Mouse (Mus musculus) CH12.LX (cell line): ENCODE data around the gene Hectd1. TPM values are rescaled to one million over a fixed set of nuclear protein-coding genes. Genes with fewer than 3 reads are reported as not detected.

Experiments
- DNase-seq: peaks from one replicate; pipeline ENCODE4 v3.0.0-alpha.2; 2013; ENCODE audit errors: extremely low read depth
- H3K27ac ChIP-seq: 2 replicates; pipeline ENCODE4 v1.5.1; 2012; ENCODE audit warnings: low read depth, mild to moderate bottlenecking, control low read depth, moderate library complexity; ENCODE audit not compliant: insufficient read depth
- H3K27me3 ChIP-seq: replicated peaks from 2 replicates; pipeline ENCODE3; 2012; ENCODE audit warnings: inconsistent platforms
- H3K36me3 ChIP-seq, 2 experiments: replicated peaks in 1 of 2; 2 replicates each; pipeline versions ENCODE3 to v1.6.1; 2012; ENCODE audit warnings: inconsistent platforms in 1 of 2, low read length in 1 of 2, mild to moderate bottlenecking in 1 of 2, mixed read lengths in 1 of 2, moderate library complexity in 1 of 2; ENCODE audit not compliant: control insufficient read depth in 1 of 2, insufficient read depth in 1 of 2
- H3K4me1 ChIP-seq, 2 experiments: 2 replicates each; pipeline ENCODE4 v1.6.1; 2012; ENCODE audit warnings: inconsistent platforms in 1 of 2, moderate library complexity in 1 of 2; ENCODE audit not compliant: insufficient read depth in 2 of 2, control insufficient read depth in 1 of 2
- H3K4me2 ChIP-seq: 2 replicates; pipeline ENCODE4 v1.6.1; 2012; ENCODE audit warnings: low read depth, mild to moderate bottlenecking, control low read depth; ENCODE audit not compliant: poor library complexity, insufficient read depth, severe bottlenecking
- H3K4me3 ChIP-seq, 3 experiments: fragments of 150-350 bp in 1 of 3; sonication (generic) in 1 of 3; replicated peaks in 1 of 3; 2 replicates each; pipeline versions ENCODE3 to v1.5.1; 2011 to 2012; ENCODE audit warnings: low read depth in 2 of 3, low read length in 2 of 3, mild to moderate bottlenecking in 2 of 3, moderate library complexity in 2 of 3, control low read depth in 1 of 3, improper control_type of control experiment in 1 of 3, inconsistent platforms in 1 of 3, mixed read lengths in 1 of 3; ENCODE audit not compliant: poor library complexity in 1 of 3
- H3K79me2 ChIP-seq: replicated peaks from 2 replicates; pipeline ENCODE4 v1.6.1; 2012; ENCODE audit warnings: mild to moderate bottlenecking, moderate library complexity; ENCODE audit not compliant: control insufficient read depth, poor library complexity, insufficient read depth, severe bottlenecking; ENCODE audit errors: extremely low read depth
- H3K9ac ChIP-seq: 2 replicates; pipeline ENCODE4 v1.6.1; 2012; ENCODE audit warnings: low read depth, mild to moderate bottlenecking, control low read depth, moderate library complexity; ENCODE audit not compliant: insufficient read depth
- H3K9me3 ChIP-seq: replicated peaks from 2 replicates; pipeline ENCODE3; 2012; ENCODE audit warnings: low read length, inconsistent platforms, mixed read lengths
- BHLHE40 ChIP-seq: IDR thresholded peaks from 2 replicates; pipeline ENCODE4 v1.6.1; 2011; ENCODE audit warnings: mild to moderate bottlenecking, low read depth, low read length, improper control_type of control experiment
- CHD1 ChIP-seq: IDR thresholded peaks from 2 replicates; pipeline ENCODE4 v1.6.1; 2012; ENCODE audit warnings: low read depth, low read length, improper control_type of control experiment, inconsistent platforms
- CHD2 ChIP-seq: IDR thresholded peaks from 2 replicates; pipeline ENCODE4 v1.6.1; 2011; ENCODE audit warnings: low read length, improper control_type of control experiment
- ELF1 ChIP-seq: IDR thresholded peaks from 2 replicates; pipeline ENCODE4 v1.6.1; 2014; ENCODE audit warnings: low read depth, mild to moderate bottlenecking, inconsistent platforms, low read length, improper control_type of control experiment
- GABPA ChIP-seq: IDR thresholded peaks from 2 replicates; pipeline ENCODE4 v1.6.1; 2012; ENCODE audit warnings: low read depth, low read length, improper control_type of control experiment, inconsistent platforms; ENCODE audit not compliant: insufficient replicate concordance
- HCFC1 ChIP-seq: IDR thresholded peaks from 2 replicates; pipeline ENCODE4 v1.6.1; 2012; ENCODE audit warnings: low read depth, mild to moderate bottlenecking, inconsistent platforms, low read length, improper control_type of control experiment
- IRF4 ChIP-seq: IDR thresholded peaks from 2 replicates; pipeline ENCODE4 v1.6.1; 2014; ENCODE audit warnings: low read depth, mild to moderate bottlenecking, inconsistent platforms, low read length, improper control_type of control experiment
- JUN ChIP-seq: IDR thresholded peaks from 2 replicates; pipeline ENCODE4 v1.6.1; 2011; ENCODE audit warnings: low read depth, mild to moderate bottlenecking, low read length, improper control_type of control experiment, moderate library complexity; ENCODE audit not compliant: insufficient read depth
- JUND ChIP-seq: conservative IDR thresholded peaks from 2 replicates; pipeline ENCODE4 v1.6.1; 2011; ENCODE audit warnings: low read depth, low read length, improper control_type of control experiment
- MAX ChIP-seq: IDR thresholded peaks from 2 replicates; pipeline ENCODE4 v1.6.1; 2011; ENCODE audit warnings: low read length, improper control_type of control experiment
- MXI1 ChIP-seq: IDR thresholded peaks from 2 replicates; pipeline ENCODE4 v1.6.1; 2011; ENCODE audit warnings: mild to moderate bottlenecking, low read depth, low read length, improper control_type of control experiment
- PAX5 ChIP-seq: IDR thresholded peaks from 2 replicates; pipeline ENCODE4 v1.6.1; 2012; ENCODE audit warnings: low read length, inconsistent platforms, mixed read lengths
- POLR2A ChIP-seq: IDR thresholded peaks from 2 replicates; pipeline ENCODE4 v1.6.1; 2011; ENCODE audit warnings: low read depth, mild to moderate bottlenecking, improper control_type of control experiment, low read length
- RCOR1 ChIP-seq: conservative IDR thresholded peaks from 2 replicates; pipeline ENCODE4 v1.6.1; 2012; ENCODE audit warnings: low read depth, mild to moderate bottlenecking, inconsistent platforms, low read length, improper control_type of control experiment
- SIN3A ChIP-seq: IDR thresholded peaks from 2 replicates; pipeline ENCODE4 v1.6.1; 2012; ENCODE audit warnings: low read length, improper control_type of control experiment, inconsistent platforms
- TCF12 ChIP-seq: IDR thresholded peaks from 2 replicates; pipeline ENCODE4 v1.6.1; 2014; ENCODE audit warnings: low read depth, mild to moderate bottlenecking, inconsistent platforms, low read length, improper control_type of control experiment
- UBTF ChIP-seq: IDR thresholded peaks from 2 replicates; pipeline ENCODE4 v1.6.1; 2012; ENCODE audit warnings: low read depth, mild to moderate bottlenecking, inconsistent platforms, low read length, improper control_type of control experiment, moderate library complexity
- USF1 ChIP-seq: IDR thresholded peaks from 2 replicates; pipeline ENCODE4 v1.6.1; 2014; ENCODE audit warnings: low read depth, mild to moderate bottlenecking, inconsistent platforms, low read length, improper control_type of control experiment
- ZNF384 ChIP-seq: IDR thresholded peaks from 2 replicates; pipeline ENCODE4 v1.6.1; 2012; ENCODE audit warnings: low read depth, low read length, improper control_type of control experiment, inconsistent platforms
- dilution Hi-C: fragments of 300-500 bp; cut with MboI; formaldehyde crosslinking; loops from 2 replicates; pipeline ENCODE4 v1.14.3; 2020; ENCODE audit warnings: low sequenced_read_pairs; ENCODE audit not compliant: extremely low pct_unique_long_range_greater_than_20kb, extremely low pct_ligation_motif_present
- in situ Hi-C: fragments of 300-500 bp; cut with MboI; formaldehyde crosslinking; loops from 3 replicates; pipeline ENCODE4 v1.14.3; 2019; ENCODE audit warnings: low sequenced_read_pairs, low pct_ligation_motif_present, low pct_unique_long_range_greater_than_20kb, mixed read lengths
- polyA plus RNA-seq: library from polyadenylated mRNA; unstranded; fragments of >175 nt; gene quantifications from 2 replicates; pipeline ENCODE4 v1.2.1, GENCODE M21; 2012; ENCODE audit warnings: low read depth; ENCODE audit not compliant: insufficient read length
- total RNA-seq, 2 experiments: library from RNA; depleted of rRNA; stranded (reverse); fragments of 300-350 nt in 1 of 2; fragments of >200 nt in 1 of 2; gene quantifications; 2 replicates each; pipeline ENCODE4 v1.2.3; 2012 to 2014

Gene Hectd1
- total and polyA plus RNA-seq, 3 experiments: 36.2 to 42.3 (median 41.4) TPM

DNA sequence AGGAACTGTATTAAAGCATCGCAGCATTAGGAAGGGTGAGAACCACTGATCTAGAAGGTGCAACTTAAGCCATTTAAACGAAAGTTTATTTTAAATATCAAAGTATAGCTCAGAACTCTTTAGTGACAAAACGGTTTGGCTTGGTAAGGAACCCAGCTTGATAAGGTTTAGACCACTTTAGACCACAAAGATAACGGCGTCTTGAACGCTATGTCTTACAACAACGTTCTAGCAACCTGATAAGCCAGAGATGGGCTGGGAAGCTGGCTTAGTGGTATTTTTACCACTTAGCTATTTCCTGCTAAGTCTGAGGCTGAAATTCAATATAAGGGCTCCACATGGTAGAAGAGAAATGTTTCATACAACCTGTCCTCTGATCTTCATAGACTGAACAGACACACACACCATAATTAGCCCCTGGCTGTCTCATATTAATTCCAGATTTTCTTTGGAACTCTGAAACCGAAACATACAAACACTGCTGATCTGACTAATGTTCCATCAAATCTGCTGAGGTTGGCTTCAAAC lies 27.5 kb upstream of the Hectd1 start:
- Histone ChIP-seq H3K4me2 (no peak overlapping the region), H3K4me1 (no peaks in the 10 kb centered on the region), H3K27ac (no peak overlapping the region), H3K9me3 (no peaks in the 10 kb centered on the region), H3K27me3 (no peaks in the 10 kb centered on the region), H3K36me3 (no peaks in the 10 kb centered on the region), H3K9ac (no peak overlapping the region), H3K4me3 (no peak overlapping the region), H3K79me2 (no peaks in the 10 kb centered on the region)
- TF ChIP-seq UBTF (no peak), GABPA (no peak), ZNF384 (no peak), USF1 (no peak), POLR2A (no peak), JUND (no peak), IRF4 (no peak), JUN (no peak), BHLHE40 (no peak), ELF1 (no peak), SIN3A (no peak), HCFC1 (no peak), PAX5 (no peak), TCF12 (no peak), CHD1 (no peak)
- dilution Hi-C loops: no loop called here
- DNase-seq: no peak
- in situ Hi-C loops: no loop called here

DNA sequence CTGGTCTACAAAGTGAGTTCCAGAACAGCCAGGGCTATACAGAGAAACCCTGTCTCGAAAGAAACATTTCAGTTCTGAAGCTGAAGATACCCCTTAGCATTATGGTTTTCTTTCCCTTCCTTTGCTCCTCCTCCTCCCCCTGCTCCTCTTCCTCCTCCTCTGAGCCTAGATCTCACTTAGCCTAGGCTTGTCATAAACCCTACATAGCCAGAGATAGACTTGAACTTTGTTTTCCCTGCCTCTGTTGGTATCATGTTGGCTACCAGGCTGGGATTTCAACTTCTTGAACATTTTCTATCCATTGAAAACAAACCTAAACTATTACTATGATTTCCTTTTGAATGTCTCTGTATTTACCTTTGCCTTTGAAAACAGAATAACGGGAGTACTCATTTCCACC lies 26.5 kb upstream of the Hectd1 start:
- TF ChIP-seq CHD1: no peak
- no peak for TF ChIP-seq MXI1
- TF ChIP-seq CHD2: no peak
- no peak for TF ChIP-seq ELF1
- TF ChIP-seq RCOR1: no peak
- no peak for TF ChIP-seq USF1
- no peak for TF ChIP-seq POLR2A
- no peak for TF ChIP-seq ZNF384
- no peak for TF ChIP-seq MAX
- TF ChIP-seq IRF4: no peak
- no peaks in the 10 kb centered on the region for H3K4me1 ChIP-seq
- H3K36me3 ChIP-seq: no peaks in the 10 kb centered on the region
- H3K27me3 ChIP-seq: no peaks in the 10 kb centered on the region
- H3K27ac ChIP-seq: no peak overlapping the region
- no peak overlapping the region for H3K4me3 ChIP-seq
- in situ Hi-C loops: no loop called here
- no peak overlapping the region for H3K4me2 ChIP-seq
- dilution Hi-C loops: no loop called here
- H3K9me3 ChIP-seq: no peaks in the 10 kb centered on the region
- no peak for DNase-seq
- no peaks in the 10 kb centered on the region for H3K79me2 ChIP-seq
- no peak overlapping the region for H3K9ac ChIP-seq
